Mouse (Mus musculus) heart, postnatal 25 days (tissue): ENCODE results near the gene Gm49027. TPM values are rescaled to one million over a fixed set of nuclear protein-coding genes. Genes with fewer than 3 reads are reported as not detected.
"Not testable (repeated sequence)": the region's sequence is repeated elsewhere in the genome, so short reads cannot be mapped to it uniquely, and the experiment has no call there.

Source experiments
- DNase-seq: peaks from one replicate; pipeline ENCODE4 v3.0.0; 2022; ENCODE audit warnings: low spot score
- intact Hi-C: fragments of 180-260 bp; cut with DNase I; formaldehyde crosslinking; loops from one replicate; pipeline ENCODE4 v1.15.1; 2025
- total RNA-seq, 2 experiments: library from RNA; stranded (reverse); gene quantifications; 2 replicates each; pipeline ENCODE4 v1.2.3; 2021

Gene Gm49027
- total RNA-seq, result not detected

- intact Hi-C loops, result no loop called here
- DNase-seq, result no peak
Observed at GRCm38 (mm10) chr5:123525281-123525680, at the start of gene Gm49027. TSS of gene Gm49027 (minus strand) at chr5:123525488.

- DNase-seq, result no peak
- intact Hi-C loops, result no loop called here
Observed at GRCm38 (mm10) chr5:123573362-123573761, 48.1 kb upstream of the Gm49027 start.

GRCm38 (mm10) chr5:123572357-123573186 is 47.3 kb upstream of the Gm49027 start, which contains the start of gene Vps33a:
TSS of gene Vps33a (minus strand) at chr5:123573038.
- intact Hi-C loops, result no loop called here
- DNase-seq, result peak; percentile 94

GRCm38 (mm10) chr5:123561128-123561527 is 35.8 kb upstream of the Gm49027 start:
- DNase-seq, result no peak
- intact Hi-C loops, result no loop called here

GRCm38 (mm10) chr5:123559588-123559987 is 34.3 kb upstream of the Gm49027 start:
- no peak for DNase-seq
- intact Hi-C loops, result no loop called here

GRCm38 (mm10) chr5:123556451-123556850 is 31.2 kb upstream of the Gm49027 start:
- DNase-seq, result no peak
- intact Hi-C loops, result no loop called here

GRCm38 (mm10) chr5:123555693-123556092 is 30.4 kb upstream of the Gm49027 start:
- no peak for DNase-seq
- intact Hi-C loops, result no loop called here

GRCm38 (mm10) chr5:123533801-123534200 is 8.5 kb upstream of the Gm49027 start:
- intact Hi-C loops, result loop anchor here (5.0 kb wide), 1 partner anchor 34 kb away; no protein-coding TSS in a partner anchor
- DNase-seq, result no peak

GRCm38 (mm10) chr5:123530056-123530455 is 4.8 kb upstream of the Gm49027 start:
- intact Hi-C loops, result loop anchor here (5.0 kb wide), 1 partner anchor 37 kb away; no protein-coding TSS in a partner anchor

GRCm38 (mm10) chr5:123528641-123529040 is 3.4 kb upstream of the Gm49027 start:
- intact Hi-C loops, result no loop called here
- no peak for DNase-seq

More at GRCm38 (mm10) chr5:123530056-123530455, 4.8 kb upstream of the Gm49027 start:
- no peak for DNase-seq

- intact Hi-C loops, result no loop called here
- DNase-seq, result no peak
Observed at GRCm38 (mm10) chr5:123525916-123526495, 718 bp upstream of the Gm49027 start.

GRCm38 (mm10) chr5:123524393-123524750 is 916 bp downstream of the Gm49027 start:
- intact Hi-C loops, result no loop called here
- no peak for DNase-seq

- intact Hi-C loops, result no loop called here
- peak; percentile 96 for DNase-seq
Observed at GRCm38 (mm10) chr5:123523692-123524392, 1.4 kb downstream of the Gm49027 start, which contains the start of gene Diablo. TSS of gene Diablo (minus strand) at chr5:123524176.

- no peak for DNase-seq
- intact Hi-C loops, result no loop called here
Observed at GRCm38 (mm10) chr5:123522166-123522565, 3.1 kb downstream of the Gm49027 start.

- DNase-seq, result no peak
- intact Hi-C loops, result no loop called here
Observed at GRCm38 (mm10) chr5:123521621-123522020, 3.7 kb downstream of the Gm49027 start.

GRCm38 (mm10) chr5:123520666-123521065 is 4.6 kb downstream of the Gm49027 start:
- DNase-seq, result no peak

GRCm38 (mm10) chr5:123514871-123515270 is 10.4 kb downstream of the Gm49027 start:
- no peak for DNase-seq
- intact Hi-C loops, result no loop called here

More at GRCm38 (mm10) chr5:123520666-123521065, 4.6 kb downstream of the Gm49027 start:
- intact Hi-C loops, result no loop called here

- intact Hi-C loops, result no loop called here
- DNase-seq, result no peak
Observed at GRCm38 (mm10) chr5:123512102-123512501, 13.2 kb downstream of the Gm49027 start.

GRCm38 (mm10) chr5:123511426-123511825 is 13.9 kb downstream of the Gm49027 start:
- intact Hi-C loops, DNase-seq: not testable (repeated sequence)

GRCm38 (mm10) chr5:123510160-123510559 is 15.1 kb downstream of the Gm49027 start, which contains the start of gene B3gnt4:
TSS of gene B3gnt4 (plus strand) at chr5:123510460.
- no peak for DNase-seq
- intact Hi-C loops, result no loop called here
